Mouse (Mus musculus) layer of hippocampus, postnatal 36 days (tissue): Measurements from ENCODE around the gene Cnr2. TPM values are rescaled to one million over a fixed set of nuclear protein-coding genes. Genes with fewer than 3 reads are reported as not detected.

Experiments used
- DNase-seq, 2 experiments: peaks; one replicate each; pipeline ENCODE4 v3.0.0; 2022
- total RNA-seq, 2 experiments: library from RNA; stranded (reverse); gene quantifications; 2 replicates each; pipeline ENCODE4 v1.2.3; 2021

Gene Cnr2
- total RNA-seq, 2 experiments from 2014 or later: 0.15 TPM; not detected in 1

DNA sequence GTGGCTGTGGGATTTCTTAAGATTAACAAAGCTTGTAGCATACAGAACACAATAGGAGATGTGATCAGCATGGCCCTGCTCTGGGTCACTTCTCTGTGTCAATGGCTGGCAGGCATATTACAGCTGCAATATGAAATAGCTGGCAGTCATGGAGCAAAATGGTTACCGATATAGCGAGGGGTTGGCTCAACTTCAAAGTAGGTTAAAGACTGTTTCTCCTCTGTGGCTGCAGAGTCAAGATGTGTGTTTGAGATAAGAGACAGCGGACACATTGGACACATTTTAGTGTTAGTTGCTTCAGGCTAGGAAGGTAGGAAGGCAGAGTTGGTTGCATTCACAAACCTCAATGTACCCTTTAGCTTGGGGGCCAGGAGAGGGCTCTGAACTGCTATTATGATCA lies 11.4 kb downstream of the Cnr2 start:
- no peak for DNase-seq

DNA sequence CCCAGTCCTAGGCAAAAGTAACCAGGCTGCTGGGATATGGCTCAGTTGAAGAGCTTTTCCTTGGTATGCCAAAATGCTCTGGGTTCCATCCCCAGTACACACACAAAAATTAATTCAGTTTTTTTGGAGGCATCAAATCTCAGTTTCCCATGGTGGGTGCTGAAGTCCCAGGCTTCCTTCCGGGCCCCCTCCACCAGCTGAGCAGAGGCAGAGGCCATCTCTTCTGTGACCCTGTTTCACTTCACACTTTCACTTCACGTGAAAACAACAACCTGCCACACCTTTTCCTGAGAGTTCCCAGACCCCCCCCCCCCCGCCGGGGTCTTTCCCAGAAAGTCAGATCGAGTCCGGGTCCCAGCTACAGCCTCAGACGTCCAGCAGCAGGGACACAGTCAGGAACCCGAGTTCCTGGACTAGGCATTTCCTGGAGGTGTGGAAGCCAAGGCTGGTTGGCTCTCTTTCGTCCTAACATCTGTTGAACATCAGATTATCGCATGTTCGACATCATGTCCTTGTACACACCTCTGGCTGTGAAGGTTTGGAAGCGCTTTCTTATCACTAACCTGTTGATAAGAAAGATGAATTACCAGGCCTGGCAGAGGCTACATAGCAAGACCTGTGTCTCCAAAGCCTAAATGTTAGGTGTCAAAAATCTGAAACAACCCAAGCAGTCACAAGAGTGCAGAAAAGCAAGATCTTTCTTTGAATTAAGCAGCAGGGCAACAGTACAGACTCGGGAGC lies 14.3 kb downstream of the Cnr2 start:
- no peak for DNase-seq

DNA sequence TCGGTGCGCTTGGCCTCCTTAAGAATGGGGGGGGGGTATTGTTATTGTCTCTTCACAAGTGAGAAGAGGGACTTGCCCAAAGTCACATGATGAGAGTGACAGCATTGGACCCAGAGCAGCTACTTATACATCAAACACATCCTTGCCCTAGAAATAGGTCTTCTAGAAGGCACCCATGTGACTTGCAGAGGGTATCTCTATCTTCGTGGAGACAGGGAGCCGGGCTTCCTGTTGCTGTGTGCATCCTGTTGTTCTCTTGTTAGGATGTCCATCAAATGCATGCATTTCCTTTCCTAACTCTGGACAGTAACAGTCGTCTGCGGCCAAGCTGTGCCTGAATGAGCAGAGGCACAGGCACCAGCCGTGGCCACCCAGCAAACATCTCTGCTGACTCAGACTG lies 16.3 kb downstream of the Cnr2 start:
- DNase-seq: no peak

DNA sequence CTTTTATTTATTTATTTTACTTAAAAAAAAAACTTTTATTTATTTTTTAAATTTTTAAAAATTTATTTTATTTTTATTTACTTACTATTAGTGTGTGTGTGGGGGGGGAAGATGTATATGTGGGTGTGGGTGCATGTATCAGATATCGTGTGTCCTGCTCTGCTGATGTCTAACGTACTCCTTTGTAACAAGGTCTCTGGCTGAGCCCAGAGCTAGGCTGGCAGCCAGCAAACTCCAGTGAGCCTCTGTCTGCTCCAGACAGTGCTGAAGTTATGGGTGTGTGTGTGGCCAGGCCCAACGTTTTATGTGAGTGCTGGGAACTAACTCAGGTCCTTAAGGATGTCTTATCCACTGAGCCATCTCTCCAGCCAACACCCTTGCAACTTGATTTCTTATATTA lies 17.0 kb downstream of the Cnr2 start:
- DNase-seq: no peak

DNA sequence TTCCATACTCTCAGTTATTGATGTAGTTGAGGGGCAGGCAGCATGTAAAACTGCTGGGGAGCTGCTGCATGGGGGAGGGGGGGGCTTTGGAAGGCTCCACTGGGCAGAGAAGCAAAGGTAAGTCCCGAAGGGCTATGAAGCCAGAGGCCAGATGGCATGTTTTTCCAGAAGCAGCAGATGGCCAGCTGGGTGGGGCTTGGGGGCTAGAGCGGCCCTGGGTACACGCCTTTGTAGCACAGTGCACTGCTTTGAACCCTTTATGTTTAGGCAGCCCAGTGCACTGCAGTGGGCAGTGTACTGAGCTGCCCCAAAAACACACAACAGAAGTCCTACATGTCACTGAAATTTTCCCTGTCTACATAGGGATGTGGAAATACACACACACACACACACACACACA lies 17.6 kb downstream of the Cnr2 start:
- no peak for DNase-seq

DNA sequence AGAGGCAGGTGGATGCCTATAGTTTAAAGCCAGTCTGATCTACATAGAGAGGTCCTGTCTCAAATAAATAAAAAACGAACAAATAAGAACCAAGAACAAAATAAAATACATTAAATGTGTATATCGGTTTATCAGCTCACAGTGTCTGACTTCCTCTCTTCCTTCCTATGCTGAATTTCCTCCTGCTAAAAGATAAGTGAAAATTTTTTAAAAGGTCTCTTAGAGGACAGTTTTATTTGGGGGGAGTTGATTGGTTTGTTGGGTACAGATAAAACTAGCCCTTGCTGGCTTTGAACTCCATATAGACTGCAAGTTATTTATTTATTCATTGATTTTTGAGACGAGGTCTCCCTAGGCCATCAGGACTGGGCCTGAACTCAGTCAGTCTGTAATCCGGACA lies 18.2 kb downstream of the Cnr2 start:
- no peak for DNase-seq

DNA sequence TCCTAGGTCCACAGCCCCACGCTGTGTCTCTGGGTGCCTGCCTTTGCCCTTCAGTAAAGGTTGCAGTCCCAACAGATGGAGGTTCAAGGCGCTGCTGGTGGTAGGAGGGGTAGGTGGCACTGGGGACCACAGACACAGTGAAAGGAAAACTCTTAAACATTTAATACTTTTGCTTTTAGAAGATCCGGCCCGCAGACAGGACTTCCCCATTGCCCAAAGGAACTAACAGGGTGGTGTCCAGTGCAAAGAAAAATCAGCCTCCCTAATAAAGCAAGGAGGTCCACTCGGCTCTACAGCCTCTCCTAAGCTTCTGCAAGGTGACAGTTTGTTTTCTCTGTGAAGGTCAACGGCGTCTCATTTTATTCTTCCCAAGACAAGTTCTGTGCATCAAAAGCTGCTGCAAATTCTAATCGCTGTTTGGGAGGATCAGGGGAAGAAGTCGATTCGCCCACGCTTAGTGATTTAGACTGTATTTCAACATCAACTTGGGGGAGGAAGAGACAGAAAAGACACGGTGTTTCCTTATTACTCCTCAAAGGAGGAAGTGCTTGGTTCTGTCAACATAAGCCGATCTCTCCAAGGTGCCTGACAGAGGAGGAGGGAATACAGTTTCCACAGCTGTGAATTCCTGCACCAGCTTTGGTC lies 23.6 kb downstream of the Cnr2 start:
- DNase-seq: no peak

DNA sequence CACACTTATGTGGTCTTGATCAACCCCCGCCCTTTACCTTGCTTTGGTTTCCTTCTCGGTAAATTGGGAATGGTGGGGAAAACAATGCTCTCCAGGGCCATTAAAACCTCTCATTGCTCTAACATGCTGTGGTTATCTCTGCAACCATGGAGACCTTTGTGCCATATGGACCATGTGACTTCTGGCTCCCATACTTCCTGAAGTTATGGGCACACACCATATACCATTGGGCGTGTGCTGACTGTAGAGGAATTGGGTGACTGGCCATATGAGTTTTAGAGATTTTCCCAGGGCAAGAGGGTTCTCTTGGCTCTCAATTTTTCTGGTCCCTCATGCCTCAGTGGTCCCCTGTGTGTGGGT lies 24.1 kb downstream of the Cnr2 start:
- no peak for DNase-seq

DNA sequence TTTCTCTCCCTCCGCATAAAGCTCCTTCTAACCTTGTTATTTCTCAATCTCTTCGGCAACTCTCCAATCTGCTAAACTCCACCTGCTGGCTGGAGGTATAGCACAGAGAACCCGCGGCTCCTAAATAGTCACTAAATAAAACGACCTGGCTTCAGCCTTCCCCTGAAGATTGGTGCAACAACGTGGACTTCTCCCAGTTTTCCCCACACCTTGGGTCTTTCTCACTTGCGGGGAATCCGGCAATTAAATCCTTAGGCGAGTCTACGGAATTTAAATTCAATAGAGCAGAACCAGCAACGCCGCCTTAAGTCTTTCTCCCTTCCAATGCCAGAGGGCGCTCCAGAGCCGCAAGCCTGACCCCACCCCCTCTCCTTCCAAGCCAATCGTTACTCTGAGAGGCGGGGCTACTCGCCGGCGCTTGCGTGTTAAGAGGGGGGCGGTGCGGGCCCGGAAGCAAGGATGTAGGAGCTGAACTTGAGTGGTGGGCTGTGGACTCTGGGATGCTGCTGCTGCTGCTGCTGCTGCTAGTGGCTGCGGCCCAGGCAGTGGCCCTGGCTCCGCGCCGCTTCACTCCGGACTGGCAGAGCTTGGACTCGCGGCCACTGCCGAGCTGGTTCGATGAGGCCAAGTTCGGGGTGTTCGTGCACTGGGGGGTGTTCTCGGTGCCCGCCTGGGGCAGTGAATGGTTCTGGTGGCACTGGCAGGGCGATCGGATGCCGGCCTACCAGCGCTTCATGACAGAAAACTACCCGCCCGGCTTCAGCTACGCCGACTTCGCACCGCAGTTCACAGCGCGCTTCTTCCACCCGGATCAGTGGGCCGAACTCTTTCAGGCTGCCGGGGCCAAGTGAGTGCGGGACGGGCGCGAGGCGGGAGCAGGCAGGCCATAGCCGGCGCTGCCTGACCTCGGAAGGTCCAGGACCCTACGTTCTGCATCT lies 25.4 kb downstream of the Cnr2 start, which contains the start of gene Fuca1:
Gene Fuca1 (plus strand): TSS at position 432 of the 938 bp plus-strand sequence.
- DNase-seq: peak; percentile 93 to 95

DNA sequence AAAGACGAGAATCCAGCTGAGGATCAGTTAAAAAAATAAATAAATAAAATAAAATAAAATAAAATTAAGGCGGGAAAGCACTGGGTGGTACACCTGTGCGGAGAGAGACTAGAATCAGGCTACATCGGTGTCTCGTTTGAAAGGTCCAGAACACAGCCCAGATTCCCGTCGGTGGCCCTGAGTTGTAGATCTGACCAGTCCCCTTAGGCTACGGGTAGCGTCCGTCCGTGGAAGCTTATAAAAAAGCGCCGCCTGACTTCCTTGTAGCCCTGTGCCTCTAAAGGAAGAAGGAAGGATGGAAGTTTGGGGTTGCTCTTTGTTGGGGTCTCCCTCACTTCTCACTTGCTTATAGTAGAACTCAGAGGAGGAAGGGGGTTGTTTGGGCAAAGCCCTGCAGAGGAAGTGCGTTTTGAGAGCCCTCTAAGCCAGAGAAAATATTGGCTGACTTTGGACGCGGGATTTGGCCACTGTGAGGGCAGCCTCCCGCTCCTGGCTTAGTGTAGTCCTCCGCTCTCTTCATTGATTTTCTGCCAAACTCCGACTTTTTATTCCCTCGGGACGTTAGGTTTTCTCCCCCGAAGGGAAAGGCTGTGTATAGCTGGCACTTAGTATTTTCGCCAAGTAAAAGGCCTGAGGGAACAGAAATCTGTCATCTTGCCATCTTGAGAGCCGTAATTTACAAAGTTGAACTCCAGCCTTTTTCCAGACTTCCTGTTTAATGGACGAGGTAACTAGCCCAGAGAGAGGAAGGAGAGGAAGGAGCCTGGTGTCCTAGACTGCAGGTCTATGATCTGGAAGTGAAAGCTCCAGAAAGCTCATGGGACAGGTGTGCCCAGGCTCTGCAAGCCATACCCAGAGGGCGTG lies 26.3 kb downstream of the Cnr2 start:
- no peak for DNase-seq

DNA sequence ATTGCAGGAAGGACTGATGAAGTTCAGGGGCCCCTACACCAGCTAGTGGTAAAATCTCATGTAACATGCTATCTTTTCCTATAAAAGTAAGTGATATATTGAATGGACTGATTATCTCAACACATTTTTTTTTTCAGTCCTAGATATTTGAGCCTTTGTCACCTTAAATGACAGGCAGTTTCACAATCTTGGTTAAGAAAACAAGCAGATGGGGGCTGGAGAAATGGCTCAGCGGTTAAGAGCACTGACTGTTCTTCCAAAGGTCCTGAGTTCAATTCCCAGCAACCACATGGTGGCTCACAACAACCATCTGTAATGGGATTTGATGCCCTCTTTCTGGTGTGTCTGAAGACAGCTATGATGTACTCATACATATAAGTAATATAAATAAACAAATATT lies 27.0 kb downstream of the Cnr2 start:
- DNase-seq: no peak

DNA sequence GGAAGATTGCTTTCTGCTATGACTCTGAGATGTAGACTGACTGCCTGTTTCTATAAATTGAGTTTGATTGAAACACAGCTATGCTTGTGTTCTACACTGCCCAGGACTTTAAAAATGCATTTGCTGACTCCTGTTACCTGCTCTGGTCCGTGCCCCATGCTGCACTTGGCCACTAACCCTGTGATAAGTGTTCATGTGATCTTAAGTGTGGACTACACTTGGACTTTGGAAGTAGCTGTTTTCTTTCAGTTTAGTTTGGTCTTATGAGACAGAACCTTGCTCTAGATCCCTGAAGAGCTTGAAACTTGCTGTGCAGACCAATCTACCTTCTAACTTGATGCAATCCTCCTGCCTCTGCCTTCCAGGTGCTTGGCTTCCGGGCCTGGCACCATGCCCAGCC lies 29.2 kb downstream of the Cnr2 start:
- DNase-seq: no peak

DNA sequence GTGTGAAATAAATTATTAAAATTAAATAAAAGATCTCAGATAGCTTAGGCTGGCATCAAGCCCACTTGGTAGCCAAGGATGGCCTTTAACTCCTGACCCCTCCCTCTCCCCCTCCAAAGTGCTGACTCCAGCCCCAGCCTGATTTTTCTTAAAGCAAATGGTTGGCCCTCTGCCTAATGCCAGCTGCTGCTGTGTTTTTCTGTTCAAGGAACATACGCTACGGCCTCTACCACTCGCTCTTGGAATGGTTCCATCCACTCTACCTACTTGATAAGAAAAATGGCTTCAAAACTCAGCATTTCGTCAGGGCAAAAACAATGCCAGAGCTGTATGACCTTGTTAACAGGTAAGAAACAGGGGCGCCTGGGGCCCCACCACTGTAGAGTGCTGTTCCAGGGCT lies 30.1 kb downstream of the Cnr2 start:
- no peak for DNase-seq

DNA sequence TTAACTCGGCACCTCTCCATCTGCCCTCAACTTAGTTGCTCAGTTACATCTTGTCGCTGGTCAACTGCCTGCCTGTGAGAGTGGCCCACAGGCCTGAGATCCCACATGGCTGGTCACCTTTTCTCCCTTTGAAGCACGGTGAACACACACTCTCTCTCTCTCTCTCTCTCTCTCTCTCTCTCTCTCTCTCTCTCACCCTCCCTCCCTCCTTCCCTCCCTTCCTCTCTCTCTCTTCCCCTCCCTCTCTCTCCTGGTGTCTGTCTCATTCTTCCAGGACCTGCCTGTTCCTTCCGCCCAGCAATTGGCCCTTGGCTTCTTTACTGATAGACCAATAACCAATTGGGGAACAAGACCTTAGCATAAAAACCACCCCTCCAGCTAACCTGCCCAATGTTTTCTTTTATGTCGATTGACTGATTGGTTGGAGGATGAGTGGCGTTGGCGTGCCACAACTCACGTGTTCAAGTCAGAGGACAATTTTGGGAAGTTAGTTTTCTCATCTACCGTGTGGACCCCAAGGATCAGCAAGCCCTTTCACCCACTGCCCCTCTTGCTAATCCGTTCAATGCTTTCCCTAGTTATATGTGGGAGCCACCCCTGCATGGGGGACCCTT lies 31.1 kb downstream of the Cnr2 start:
- no peak for DNase-seq

DNA sequence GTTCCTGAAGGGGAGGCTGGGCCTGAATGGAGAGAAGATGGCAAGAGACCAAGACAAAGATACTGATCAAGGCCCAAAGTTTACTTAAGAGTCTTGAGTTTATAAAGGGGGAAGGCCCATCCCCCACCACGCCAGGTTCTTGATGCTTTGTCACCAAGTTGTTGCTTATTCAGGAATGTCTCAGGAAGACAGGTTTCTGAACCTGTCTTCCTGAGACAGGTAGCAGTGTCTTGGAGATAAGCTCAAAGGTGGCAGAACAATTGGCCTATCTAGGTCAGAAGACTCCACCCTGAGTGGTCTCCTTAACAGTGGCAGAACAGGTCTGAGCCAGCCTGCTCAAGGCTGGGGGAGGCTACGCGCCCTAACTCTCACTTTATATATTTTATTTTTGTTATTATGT lies 31.7 kb downstream of the Cnr2 start:
- DNase-seq: no peak

DNA sequence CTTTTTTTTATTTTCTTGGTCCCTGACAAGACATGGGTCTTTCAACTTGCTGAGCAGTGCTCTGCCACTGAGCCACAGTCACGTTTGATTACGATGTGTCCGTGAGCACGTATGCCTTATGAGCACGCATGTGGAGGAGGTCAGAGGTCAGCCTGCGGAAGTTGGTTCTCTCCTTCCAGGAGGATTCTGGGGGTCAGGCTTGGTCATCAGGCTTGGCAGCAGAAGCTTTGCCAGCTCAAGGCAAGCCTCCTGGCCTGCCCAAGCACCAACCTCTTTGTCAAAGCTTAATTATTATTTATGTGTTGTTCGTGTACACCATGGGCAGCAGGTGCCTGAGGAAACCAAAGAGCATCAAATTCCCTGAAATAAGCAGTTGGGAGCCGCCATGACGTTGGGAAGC lies 33.2 kb downstream of the Cnr2 start:
- no peak for DNase-seq

DNA sequence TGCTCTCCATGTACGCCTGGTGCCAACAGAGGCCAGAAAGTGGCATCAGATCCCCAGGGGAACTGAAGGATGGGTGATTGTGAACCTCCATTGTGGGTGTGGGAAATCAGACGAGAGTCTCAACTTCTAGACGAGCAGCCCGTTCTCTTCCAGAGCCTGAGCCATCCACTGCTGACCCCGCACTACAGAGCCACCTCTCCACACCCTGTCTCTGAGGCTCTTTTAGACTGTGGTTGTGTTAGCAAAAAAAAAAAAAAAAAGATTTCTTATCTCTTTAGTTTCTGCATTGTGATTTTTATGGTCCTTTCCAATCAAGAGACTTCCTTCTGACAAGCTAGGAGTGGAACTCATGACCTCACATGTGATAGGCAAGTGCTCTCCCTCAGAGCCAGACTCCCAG lies 34.2 kb downstream of the Cnr2 start:
- no peak for DNase-seq

DNA sequence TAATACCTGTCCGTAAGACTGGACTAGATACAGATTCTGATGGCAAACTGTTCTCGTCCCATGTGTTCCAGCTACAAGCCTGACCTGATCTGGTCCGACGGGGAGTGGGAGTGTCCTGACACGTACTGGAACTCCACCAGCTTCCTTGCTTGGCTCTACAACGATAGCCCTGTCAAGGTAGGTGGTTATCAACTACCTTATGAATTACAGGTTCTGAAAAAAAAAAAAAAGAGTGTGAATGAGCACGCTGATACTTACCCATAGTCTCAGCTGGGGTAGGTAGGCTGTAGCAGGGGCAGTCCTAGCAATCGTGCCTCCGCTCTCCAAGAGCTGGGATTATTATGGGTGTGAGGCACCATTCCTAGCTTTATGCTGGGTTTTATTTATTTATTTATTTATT lies 34.6 kb downstream of the Cnr2 start:
- DNase-seq: no peak

DNA sequence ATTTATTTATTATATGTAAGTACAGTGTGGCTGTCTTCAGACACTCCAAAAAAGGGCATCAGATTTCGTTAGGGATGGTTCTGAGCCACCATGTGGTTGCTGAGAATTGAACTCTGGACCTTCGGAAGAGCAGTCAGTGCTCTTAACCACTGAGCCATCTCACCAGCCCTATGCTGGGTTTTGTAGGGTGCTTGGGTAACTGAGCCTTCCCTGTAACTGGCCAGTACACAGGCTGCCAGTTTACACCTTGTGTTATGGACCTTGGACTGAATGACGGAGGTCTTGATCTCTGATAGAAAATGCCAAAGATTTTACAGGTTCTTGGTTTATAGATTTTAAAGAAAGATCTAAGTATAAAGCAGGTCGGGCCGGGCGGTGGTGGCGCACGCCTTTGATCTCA lies 35.0 kb downstream of the Cnr2 start:
- DNase-seq: no peak

DNA sequence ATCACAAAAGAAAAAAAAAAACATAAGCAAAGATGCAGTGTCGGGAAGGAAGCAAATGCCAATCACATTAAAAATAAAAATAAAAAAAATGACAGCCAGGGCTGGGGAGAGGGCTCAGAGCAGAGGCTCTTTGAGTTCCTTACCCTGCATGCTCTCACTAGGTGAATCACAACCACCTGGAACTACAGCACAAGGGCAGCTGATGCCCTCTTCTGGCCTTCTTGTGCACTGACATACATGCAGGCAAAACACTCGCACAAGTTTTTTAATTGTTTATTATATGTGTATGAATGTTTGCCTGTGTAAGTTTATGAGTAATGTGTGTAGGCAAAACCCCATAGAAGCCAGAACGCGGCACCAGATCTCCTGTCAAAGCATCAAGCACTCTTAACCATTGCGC lies 36.6 kb downstream of the Cnr2 start:
- no peak for DNase-seq

DNA sequence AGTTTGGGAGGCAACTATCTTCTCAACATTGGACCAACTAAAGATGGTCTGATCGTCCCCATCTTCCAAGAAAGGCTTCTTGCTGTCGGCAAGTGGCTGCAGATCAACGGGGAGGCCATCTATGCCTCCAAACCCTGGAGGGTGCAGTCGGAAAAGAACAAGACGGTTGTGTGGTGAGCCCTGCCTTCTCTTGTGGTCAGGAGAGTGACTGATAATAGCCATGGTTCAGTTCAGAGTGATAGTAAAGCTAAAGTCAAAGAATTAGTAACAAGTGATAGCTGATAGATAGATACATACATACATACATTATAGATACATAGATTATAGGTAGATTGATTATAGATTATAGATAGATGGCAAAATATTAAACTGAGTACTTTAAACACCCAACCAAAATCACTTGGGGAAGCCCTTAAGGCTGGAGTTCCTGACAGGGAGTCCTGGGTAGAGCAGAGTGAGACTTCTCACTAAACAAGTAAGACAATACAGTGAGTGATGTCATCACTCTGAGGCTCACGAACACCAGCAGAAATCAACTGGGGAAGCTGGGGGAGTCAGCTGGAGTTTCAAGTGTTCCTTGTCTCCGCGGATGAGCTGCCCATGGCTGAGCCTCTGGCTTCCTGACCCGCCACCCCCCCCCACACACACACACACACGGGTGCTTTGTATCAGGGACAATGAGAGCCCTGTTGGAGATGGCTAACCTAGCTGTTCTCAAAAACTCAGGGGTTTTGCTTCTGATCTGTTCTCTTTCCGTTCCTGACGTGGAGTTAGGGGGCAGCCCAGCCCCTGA lies 39.7 kb downstream of the Cnr2 start:
- no peak for DNase-seq
